Mouse (Mus musculus) neural tube, embryonic 12.5 days (tissue): ENCODE results near the gene Pkib. TPM values are rescaled to one million over a fixed set of nuclear protein-coding genes. Genes with fewer than 3 reads are reported as not detected.

Experiments
- ATAC-seq: fragments of 200-750 bp; cut with Nextera tagmentation; 2 replicates; pipeline ENCODE4 v1.8.0; 2017; ENCODE audit warnings: low read depth, mild to moderate bottlenecking, moderate TSS enrichment, moderate library complexity; ENCODE audit not compliant: low FRiP score
- H3K27ac ChIP-seq: fragments of 300-500 bp; sonication (generic); 2 replicates; pipeline ENCODE4 v1.5.1; 2016
- H3K27me3 ChIP-seq: fragments of 300-500 bp; sonication (generic); replicated peaks from 2 replicates; pipeline ENCODE4 v1.6.1; 2016; ENCODE audit warnings: mild to moderate bottlenecking
- H3K36me3 ChIP-seq: fragments of 300-500 bp; sonication (generic); 2 replicates; pipeline ENCODE4 v1.6.1; 2016; ENCODE audit warnings: mild to moderate bottlenecking
- H3K4me1 ChIP-seq: fragments of 300-500 bp; sonication (generic); 2 replicates; pipeline ENCODE4 v1.6.1; 2016
- H3K4me2 ChIP-seq: fragments of 300-500 bp; sonication (generic); replicated peaks from 2 replicates; pipeline ENCODE4 v1.6.1; 2016; ENCODE audit warnings: mild to moderate bottlenecking
- H3K4me3 ChIP-seq: fragments of 300-500 bp; sonication (generic); 2 replicates; pipeline ENCODE4 v1.5.1; 2016
- H3K9ac ChIP-seq: fragments of 300-500 bp; sonication (generic); 2 replicates; pipeline ENCODE4 v1.6.1; 2016; ENCODE audit warnings: mild to moderate bottlenecking
- H3K9me3 ChIP-seq: fragments of 300-500 bp; sonication (generic); 2 replicates; pipeline ENCODE4 v1.6.1; 2016; ENCODE audit warnings: mild to moderate bottlenecking
- WGBS: fragments of 180-500 bp; shearing (Covaris S2); methylation state at CpG from one replicate; pipeline ENCODE4 v1.1.7; 2016; 5-methylcytosine and 5-hydroxymethylcytosine counted together
- polyA plus RNA-seq: library from polyadenylated mRNA; unstranded; fragments of >200 nt; fragmentation: Nextera tagmentation; extraction: Ambion mirVana; gene quantifications from 2 replicates; pipeline ENCODE4 v1.2.1, GENCODE M21; 2016

The Pkib gene
- polyA plus RNA-seq, 1 experiment from 2014 or later, result 1.0 TPM

GRCm38 (mm10) chr10:57743606-57744016 lies 111.8 kb downstream of the Pkib start:
- Histone ChIP-seq H3K27ac (no peak overlapping the region), H3K9me3 (no peaks in the 10 kb centered on the region), H3K4me2 (peak overlapping the region; percentile 50), H3K9ac (no peak overlapping the region), H3K4me3 (peak overlapping the region; percentile 19; the same call in 1 of the 2 replicates), H3K4me1 (0 out of 2 replicates have a peak, but pooled peaks cover 4% of the 10 kb centered on the region), H3K27me3 (no peaks in the 10 kb centered on the region), H3K36me3 (no peaks in the 10 kb centered on the region)
- peak; percentile 75 for ATAC-seq
- WGBS, result 5% methylated on average over 6 of the region's 6 CpGs

GRCm38 (mm10) chr10:57744128-57744765 lies 112.5 kb downstream of the Pkib start:
- 29% methylated on average over 2 of the region's 2 CpGs for WGBS
- no peak overlapping the region for H3K4me2 ChIP-seq
- H3K36me3 ChIP-seq, result no peaks in the 10 kb centered on the region
- no peak overlapping the region for H3K9ac ChIP-seq
- H3K27me3 ChIP-seq, result no peaks in the 10 kb centered on the region
- H3K27ac ChIP-seq, result no peak overlapping the region
- no peaks in the 10 kb centered on the region for H3K9me3 ChIP-seq
- H3K4me3 ChIP-seq, result no peak overlapping the region
- ATAC-seq, result peak; percentile 81
- H3K4me1 ChIP-seq, result 0 out of 2 replicates have a peak, but pooled peaks cover 4% of the 10 kb centered on the region

GRCm38 (mm10) chr10:57745452-57745851 lies 113.7 kb downstream of the Pkib start:
- H3K4me3 ChIP-seq, result no peak overlapping the region
- H3K36me3 ChIP-seq, result no peaks in the 10 kb centered on the region
- H3K4me2 ChIP-seq, result no peak overlapping the region
- no peak overlapping the region for H3K9ac ChIP-seq
- no peak for ATAC-seq
- H3K4me1 ChIP-seq, result 0 out of 2 replicates have a peak, but pooled peaks cover 4% of the 10 kb centered on the region
- H3K27ac ChIP-seq, result no peak overlapping the region
- H3K27me3 ChIP-seq, result no peaks in the 10 kb centered on the region
- H3K9me3 ChIP-seq, result no peaks in the 10 kb centered on the region

- Histone ChIP-seq H3K9me3 (no peaks in the 10 kb centered on the region), H3K4me3 (no peak overlapping the region), H3K4me1 (0 out of 2 replicates have a peak, but pooled peaks cover 4% of the 10 kb centered on the region), H3K27ac (no peak overlapping the region), H3K36me3 (no peaks in the 10 kb centered on the region), H3K4me2 (no peak overlapping the region), H3K27me3 (no peaks in the 10 kb centered on the region), H3K9ac (no peak overlapping the region)
- no peak for ATAC-seq
Measured at GRCm38 (mm10) chr10:57747127-57747526, 115.3 kb downstream of the Pkib start.

- no peak for ATAC-seq
- no peaks in the 10 kb centered on the region for H3K36me3 ChIP-seq
- H3K27me3 ChIP-seq, result no peaks in the 10 kb centered on the region
- H3K9ac ChIP-seq, result no peak overlapping the region
- WGBS, result 90% methylated on average over 1 of the region's 1 CpGs
- no peaks in the 10 kb centered on the region for H3K4me1 ChIP-seq
- no peak overlapping the region for H3K27ac ChIP-seq
- no peaks in the 10 kb centered on the region for H3K9me3 ChIP-seq
- H3K4me2 ChIP-seq, result no peak overlapping the region
- H3K4me3 ChIP-seq, result no peak overlapping the region
Measured at GRCm38 (mm10) chr10:57753343-57753742, 121.6 kb downstream of the Pkib start.

- no peak for ATAC-seq
- 95% methylated on average over 2 of the region's 2 CpGs for WGBS
Measured at GRCm38 (mm10) chr10:57755201-57755736, 123.5 kb downstream of the Pkib start.

GRCm38 (mm10) chr10:57758999-57759398 lies 127.2 kb downstream of the Pkib start:
- H3K9ac ChIP-seq, result no peak overlapping the region
- H3K4me3 ChIP-seq, result no peak overlapping the region
- H3K4me1 ChIP-seq, result no peaks in the 10 kb centered on the region
- H3K27me3 ChIP-seq, result no peaks in the 10 kb centered on the region
- ATAC-seq, result no peak
- H3K36me3 ChIP-seq, result no peaks in the 10 kb centered on the region
- no peaks in the 10 kb centered on the region for H3K9me3 ChIP-seq
- WGBS, result 90% methylated on average over 2 of the region's 2 CpGs
- no peak overlapping the region for H3K4me2 ChIP-seq
- H3K27ac ChIP-seq, result no peak overlapping the region

More at GRCm38 (mm10) chr10:57755201-57755736, 123.5 kb downstream of the Pkib start:
- no peak overlapping the region for H3K4me2 ChIP-seq
- H3K27ac ChIP-seq, result no peak overlapping the region
- no peak overlapping the region for H3K9ac ChIP-seq
- no peaks in the 10 kb centered on the region for H3K36me3 ChIP-seq
- H3K27me3 ChIP-seq, result no peaks in the 10 kb centered on the region
- no peaks in the 10 kb centered on the region for H3K4me1 ChIP-seq
- H3K9me3 ChIP-seq, result no peaks in the 10 kb centered on the region
- no peak overlapping the region for H3K4me3 ChIP-seq

- H3K9me3 ChIP-seq, result no peaks in the 10 kb centered on the region
- 78% methylated on average over 3 of the region's 3 CpGs for WGBS
- H3K4me1 ChIP-seq, result no peaks in the 10 kb centered on the region
- H3K27ac ChIP-seq, result no peak overlapping the region
- H3K9ac ChIP-seq, result no peak overlapping the region
- H3K27me3 ChIP-seq, result no peaks in the 10 kb centered on the region
- H3K4me2 ChIP-seq, result no peak overlapping the region
- no peak for ATAC-seq
- H3K36me3 ChIP-seq, result no peaks in the 10 kb centered on the region
- no peak overlapping the region for H3K4me3 ChIP-seq
Measured at GRCm38 (mm10) chr10:57760694-57761093, 128.9 kb downstream of the Pkib start.

- ATAC-seq, result no peak
- Histone ChIP-seq H3K4me3 (no peak overlapping the region), H3K4me1 (no peaks in the 10 kb centered on the region)
Measured at GRCm38 (mm10) chr10:57763044-57763443, 131.3 kb downstream of the Pkib start.

GRCm38 (mm10) chr10:57783289-57784130 lies 151.7 kb downstream of the Pkib start:
- whole genome bisulfite sequencing, result 19% methylated on average over 13 of the region's 13 CpGs
- Histone ChIP-seq H3K4me2 (peak overlapping the region; percentile 56), H3K4me3 (no peak overlapping the region), H3K9me3 (no peaks in the 10 kb centered on the region), H3K36me3 (no peaks in the 10 kb centered on the region), H3K4me1 (peaks cover 16% of the 10 kb centered on the region), H3K27me3 (no peaks in the 10 kb centered on the region), H3K9ac (peak overlapping the region; percentile 40), H3K27ac (peak overlapping the region; percentile 75)
- ATAC-seq, result peak; percentile 69

More at GRCm38 (mm10) chr10:57763044-57763443, 131.3 kb downstream of the Pkib start:
- no peaks in the 10 kb centered on the region for H3K9me3 ChIP-seq
- 48% methylated on average over 1 of the region's 1 CpGs for WGBS
- no peaks in the 10 kb centered on the region for H3K27me3 ChIP-seq
- no peak overlapping the region for H3K27ac ChIP-seq
- no peak overlapping the region for H3K9ac ChIP-seq
- H3K36me3 ChIP-seq, result no peaks in the 10 kb centered on the region
- H3K4me2 ChIP-seq, result no peak overlapping the region

GRCm38 (mm10) chr10:57784131-57784875 lies 152.5 kb downstream of the Pkib start:
- peak overlapping the region; percentile 71; the same call in 1 of the 2 replicates for H3K9ac ChIP-seq
- no peaks in the 10 kb centered on the region for H3K9me3 ChIP-seq
- peak; percentile 91 for ATAC-seq
- H3K4me3 ChIP-seq, result peak overlapping the region; percentile 49
- H3K27ac ChIP-seq, result peak overlapping the region; percentile 75
- 5% methylated on average over 7 of the region's 7 CpGs for WGBS
- peaks cover 16% of the 10 kb centered on the region for H3K4me1 ChIP-seq
- H3K27me3 ChIP-seq, result no peaks in the 10 kb centered on the region
- H3K36me3 ChIP-seq, result no peaks in the 10 kb centered on the region
- peak overlapping the region; percentile 56 for H3K4me2 ChIP-seq

- Histone ChIP-seq H3K36me3 (no peaks in the 10 kb centered on the region), H3K9me3 (no peaks in the 10 kb centered on the region), H3K9ac (peak within 1 kb of the TSS; percentile 71), H3K4me1 (peaks cover 16% of the 10 kb centered on the region), H3K4me2 (peak within 1 kb of the TSS; percentile 56), H3K4me3 (peak within 1 kb of the TSS; percentile 49), H3K27me3 (no peaks in the 10 kb centered on the region), H3K27ac (peak within 1 kb of the TSS; percentile 75)
- no peak; the same call in 1 of the 2 replicates for ATAC-seq
- WGBS, result 7% methylated on average over 7 of the region's 7 CpGs
Measured at GRCm38 (mm10) chr10:57784876-57785150, 153.0 kb downstream of the Pkib start, which contains the start of gene Fabp7. Gene Fabp7, plus strand, starts transcription at chr10:57784881.
